Comparison of ENCODE assay signal across 14 mouse cellular contexts in the genomic region with DNA sequence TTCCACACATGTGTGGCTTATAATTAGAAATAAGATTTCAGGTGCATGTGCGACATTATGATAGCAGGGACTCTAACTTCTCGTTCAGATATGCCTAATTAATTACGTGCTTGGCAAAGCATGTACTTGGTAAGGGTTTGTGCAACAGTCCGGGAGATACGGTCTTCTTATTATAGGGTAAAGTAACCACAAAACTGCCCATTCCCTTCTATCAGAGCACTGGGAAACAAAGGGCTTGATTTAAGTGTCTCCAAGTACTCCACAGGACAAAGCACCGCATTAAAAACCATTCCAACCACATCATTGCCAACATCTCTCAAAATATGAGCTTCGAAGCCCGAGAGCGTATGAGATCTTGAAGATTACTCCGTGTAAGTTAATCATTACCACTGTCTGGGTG.
DNase-seq lines count a peak whose midpoint lies in the region; ATAC-seq and TF ChIP-seq lines count a peak whose summit lies in the region.
"Had no signal": no experiment of that assay in that cellular context is flagged by ENCODE, and none has a peak within 500 bp of the region (broad histone marks: within the 10 kb centered on the region; RNA-seq: fewer than 3 reads in every experiment).

No protein-coding gene starts in this region.

- H3K4me3 ChIP-seq in kidney, embryonic 15.5 days (replicated peaks) = no peak overlapping the region
- H3K4me3 ChIP-seq in forebrain, postnatal 0 days (ENCODE audit: low read depth, low read length) = no peak overlapping the region
- H3K4me3 ChIP-seq in midbrain, embryonic 11.5 days (ENCODE audit: low read depth, low read length) = no peak overlapping the region
- no peak overlapping the region for H3K4me3 ChIP-seq in neural tube, embryonic 15.5 days (replicated peaks)
- H3K4me3 ChIP-seq: limb, embryonic 15.5 days had no signal

- intact Hi-C loops in gastrocnemius, postnatal 36 days (cut with DNase I) = no loop called here

- no peaks in the 10 kb centered on the region for H3K36me3 ChIP-seq in kidney, embryonic 15.5 days
- no peaks in the 10 kb centered on the region for H3K36me3 ChIP-seq in forebrain, postnatal 0 days (ENCODE audit: insufficient read depth)
- H3K36me3 ChIP-seq in midbrain, embryonic 11.5 days (ENCODE audit: control insufficient read depth, insufficient read depth, low read length) = no peaks in the 10 kb centered on the region
- no peaks in the 10 kb centered on the region for H3K36me3 ChIP-seq in neural tube, embryonic 15.5 days
- H3K36me3 ChIP-seq: limb, embryonic 15.5 days had no signal

- no peak overlapping the region for H3K9ac ChIP-seq in kidney, embryonic 15.5 days
- H3K9ac ChIP-seq in forebrain, postnatal 0 days = no peak overlapping the region
- no peak overlapping the region for H3K9ac ChIP-seq in midbrain, embryonic 11.5 days (ENCODE audit: low read length)
- no peak overlapping the region for H3K9ac ChIP-seq in neural tube, embryonic 15.5 days (replicated peaks)
- H3K9ac ChIP-seq: limb, embryonic 15.5 days had no signal

- no peaks in the 10 kb centered on the region for H3K9me3 ChIP-seq in kidney, embryonic 15.5 days (replicated peaks)
- H3K9me3 ChIP-seq in forebrain, postnatal 0 days (ENCODE audit: low read length) = no peaks in the 10 kb centered on the region
- H3K9me3 ChIP-seq in midbrain, embryonic 11.5 days (ENCODE audit: control insufficient read depth, low read length) = no peaks in the 10 kb centered on the region
- H3K9me3 ChIP-seq in neural tube, embryonic 15.5 days (replicated peaks) = no peaks in the 10 kb centered on the region
- H3K9me3 ChIP-seq: limb, embryonic 15.5 days had no signal

- 66% methylated on average over 10 of the region's 10 CpGs for WGBS in kidney, embryonic 15.5 days
- 48% methylated on average over 10 of the region's 10 CpGs for WGBS in forebrain, postnatal 0 days
- WGBS in midbrain, embryonic 11.5 days = 84% methylated on average over 10 of the region's 10 CpGs
- WGBS in neural tube, embryonic 15.5 days = 44% methylated on average over 10 of the region's 10 CpGs

- H3K27me3 ChIP-seq in kidney, embryonic 15.5 days = no peaks in the 10 kb centered on the region
- no peaks in the 10 kb centered on the region for H3K27me3 ChIP-seq in forebrain, postnatal 0 days (ENCODE audit: insufficient read depth, low read length)
- no peaks in the 10 kb centered on the region for H3K27me3 ChIP-seq in midbrain, embryonic 11.5 days (ENCODE audit: control insufficient read depth, insufficient read depth, low read length)
- no peaks in the 10 kb centered on the region for H3K27me3 ChIP-seq in neural tube, embryonic 15.5 days (replicated peaks)
- H3K27me3 ChIP-seq: limb, embryonic 15.5 days had no signal

- H3K4me2 ChIP-seq in kidney, embryonic 15.5 days = no peak overlapping the region
- H3K4me2 ChIP-seq in forebrain, postnatal 0 days (ENCODE audit: low read depth) = no peak overlapping the region
- no peak overlapping the region for H3K4me2 ChIP-seq in midbrain, embryonic 11.5 days
- peak overlapping the region; percentile 38 for H3K4me2 ChIP-seq in neural tube, embryonic 15.5 days
- H3K4me2 ChIP-seq: limb, embryonic 15.5 days had no signal

- 0 out of 2 replicates have a peak, but pooled peaks cover 3% of the 10 kb centered on the region for H3K4me1 ChIP-seq in kidney, embryonic 15.5 days
- no peaks in the 10 kb centered on the region for H3K4me1 ChIP-seq in forebrain, postnatal 0 days (ENCODE audit: insufficient read depth)
- H3K4me1 ChIP-seq in midbrain, embryonic 11.5 days (ENCODE audit: control insufficient read depth, insufficient read depth, low read length) = no peaks in the 10 kb centered on the region
- peaks cover 10% of the 10 kb centered on the region; the same call in 1 of the 2 replicates for H3K4me1 ChIP-seq in neural tube, embryonic 15.5 days
- H3K4me1 ChIP-seq: limb, embryonic 15.5 days had no signal

- no peak overlapping the region for H3K27ac ChIP-seq in kidney, embryonic 15.5 days
- no peak overlapping the region for H3K27ac ChIP-seq in forebrain, postnatal 0 days (ENCODE audit: low read depth, low read length)
- H3K27ac ChIP-seq in midbrain, embryonic 11.5 days (ENCODE audit: low read depth, low read length) = peak overlapping the region; percentile 48
- peak overlapping the region; percentile 52 for H3K27ac ChIP-seq in neural tube, embryonic 15.5 days (replicated peaks)
- H3K27ac ChIP-seq: limb, embryonic 15.5 days had no signal

- no peak for TF ChIP-seq CTCF in forebrain, postnatal 0 days (IDR thresholded peaks at IDR 0.05; ENCODE audit: low read depth)

- ATAC-seq in kidney, embryonic 15.5 days (replicated peaks; ENCODE audit: low FRiP score) = 0 out of 2 replicates have a peak, but pooled peaks have one; percentile 43
- ATAC-seq in forebrain, postnatal 0 days = peak; percentile 6; the same call in 1 of the 2 replicates
- ATAC-seq in midbrain, embryonic 11.5 days (ENCODE audit: low FRiP score) = no peak; the same call in 1 of the 2 replicates
- peak; percentile 46; the same call in 1 of the 2 replicates for ATAC-seq in neural tube, embryonic 15.5 days (ENCODE audit: low FRiP score)
- ATAC-seq: intestine, embryonic 16.5 days had no signal

- DNase-seq in kidney, postnatal 14 days = no peak
- no peak for DNase-seq in forebrain, postnatal 0 days
- no peak for DNase-seq in midbrain, embryonic 11.5 days (ENCODE audit: low spot score, missing footprints)
- no peak for DNase-seq in gastrocnemius, postnatal 36 days
- DNase-seq in cerebellum, adult 9-11 months = no peak
- DNase-seq in urinary bladder, postnatal 10 days (ENCODE audit: low spot score) = no peak
- DNase-seq: adrenal gland, postnatal 14 days; B cell, adult 2 months; lung, adult 2 months; thymus, adult 18-20 months had no signal

Comparison
In these comparisons a context has a peak if more than half of its experiments do, and no peak if none do; other contexts are left out.
1. H3K27ac ChIP-seq: peak in midbrain, embryonic 11.5 days (single experiment) and neural tube, embryonic 15.5 days (single experiment); none in kidney, embryonic 15.5 days (single experiment) and forebrain, postnatal 0 days (single experiment).